Mouse (Mus musculus): ENCODE results near the gene Gm11639.

Gm11639 gene

GRCm38 (mm10) chr11:104704097-104704496 is 18.6 kb downstream of the Gm11639 start:
- no peak for DNase-seq (ENCODE audit: low spot score)

- no peak for DNase-seq (ENCODE audit: low spot score)
Measured at GRCm38 (mm10) chr11:104707084-104707483, 21.6 kb downstream of the Gm11639 start.

- no peak for DNase-seq (ENCODE audit: low spot score)
Measured at GRCm38 (mm10) chr11:104744995-104745568, 59.6 kb downstream of the Gm11639 start.

- DNase-seq (ENCODE audit: low spot score), result no peak
Measured at GRCm38 (mm10) chr11:104765762-104766161, 80.3 kb downstream of the Gm11639 start.

- no peak for DNase-seq (ENCODE audit: low spot score)
Measured at GRCm38 (mm10) chr11:104767068-104767467, 81.6 kb downstream of the Gm11639 start.

- DNase-seq (ENCODE audit: low spot score), result peak; percentile 51
Measured at GRCm38 (mm10) chr11:104768072-104768471, 82.6 kb downstream of the Gm11639 start.

GRCm38 (mm10) chr11:104778796-104779195 is 93.3 kb downstream of the Gm11639 start:
- no peak for DNase-seq (ENCODE audit: low spot score)

- no peak for DNase-seq (ENCODE audit: low spot score)
Measured at GRCm38 (mm10) chr11:104944723-104945122, 259.2 kb downstream of the Gm11639 start.

- DNase-seq (ENCODE audit: low spot score), result no peak
Measured at GRCm38 (mm10) chr11:104952349-104952748, 266.8 kb downstream of the Gm11639 start.

GRCm38 (mm10) chr11:104967862-104968261 is 282.4 kb downstream of the Gm11639 start:
- DNase-seq (ENCODE audit: low spot score), result no peak

- no peak for DNase-seq (ENCODE audit: low spot score)
Measured at GRCm38 (mm10) chr11:104968388-104968787, 282.9 kb downstream of the Gm11639 start.

GRCm38 (mm10) chr11:104971322-104971721 is 285.8 kb downstream of the Gm11639 start:
- no peak for DNase-seq (ENCODE audit: low spot score)

- no peak for DNase-seq (ENCODE audit: low spot score)
Measured at GRCm38 (mm10) chr11:104972480-104972879, 287.0 kb downstream of the Gm11639 start.

GRCm38 (mm10) chr11:104977976-104978375 is 292.5 kb downstream of the Gm11639 start:
- DNase-seq (ENCODE audit: low spot score), result no peak

- no peak for DNase-seq (ENCODE audit: low spot score)
Measured at GRCm38 (mm10) chr11:104981342-104982055, 296.0 kb downstream of the Gm11639 start.

GRCm38 (mm10) chr11:105009232-105009631 is 323.7 kb downstream of the Gm11639 start:
- DNase-seq (ENCODE audit: low spot score), result no peak

GRCm38 (mm10) chr11:105021071-105021470 is 335.6 kb downstream of the Gm11639 start:
- peak; percentile 3 for DNase-seq (ENCODE audit: low spot score)

GRCm38 (mm10) chr11:105028744-105029348 is 343.3 kb downstream of the Gm11639 start:
- no peak for DNase-seq (ENCODE audit: low spot score)

GRCm38 (mm10) chr11:105029525-105029924 is 344.0 kb downstream of the Gm11639 start:
- no peak for DNase-seq (ENCODE audit: low spot score)

GRCm38 (mm10) chr11:105030229-105030628 is 344.7 kb downstream of the Gm11639 start:
- no peak for DNase-seq (ENCODE audit: low spot score)

GRCm38 (mm10) chr11:105031103-105031502 is 345.6 kb downstream of the Gm11639 start:
- DNase-seq (ENCODE audit: low spot score), result no peak

GRCm38 (mm10) chr11:105035081-105035480 is 349.6 kb downstream of the Gm11639 start:
- DNase-seq (ENCODE audit: low spot score), result no peak

GRCm38 (mm10) chr11:105063292-105063691 is 377.8 kb downstream of the Gm11639 start, which contains the start of gene Efcab3:
Efcab3 (plus strand) TSS chr11:105063592.
- DNase-seq (ENCODE audit: low spot score), result no peak

All from T-cell, adult 2 months (primary cell).